Mouse (Mus musculus): ENCODE results near the gene Shmt2.

DNA sequence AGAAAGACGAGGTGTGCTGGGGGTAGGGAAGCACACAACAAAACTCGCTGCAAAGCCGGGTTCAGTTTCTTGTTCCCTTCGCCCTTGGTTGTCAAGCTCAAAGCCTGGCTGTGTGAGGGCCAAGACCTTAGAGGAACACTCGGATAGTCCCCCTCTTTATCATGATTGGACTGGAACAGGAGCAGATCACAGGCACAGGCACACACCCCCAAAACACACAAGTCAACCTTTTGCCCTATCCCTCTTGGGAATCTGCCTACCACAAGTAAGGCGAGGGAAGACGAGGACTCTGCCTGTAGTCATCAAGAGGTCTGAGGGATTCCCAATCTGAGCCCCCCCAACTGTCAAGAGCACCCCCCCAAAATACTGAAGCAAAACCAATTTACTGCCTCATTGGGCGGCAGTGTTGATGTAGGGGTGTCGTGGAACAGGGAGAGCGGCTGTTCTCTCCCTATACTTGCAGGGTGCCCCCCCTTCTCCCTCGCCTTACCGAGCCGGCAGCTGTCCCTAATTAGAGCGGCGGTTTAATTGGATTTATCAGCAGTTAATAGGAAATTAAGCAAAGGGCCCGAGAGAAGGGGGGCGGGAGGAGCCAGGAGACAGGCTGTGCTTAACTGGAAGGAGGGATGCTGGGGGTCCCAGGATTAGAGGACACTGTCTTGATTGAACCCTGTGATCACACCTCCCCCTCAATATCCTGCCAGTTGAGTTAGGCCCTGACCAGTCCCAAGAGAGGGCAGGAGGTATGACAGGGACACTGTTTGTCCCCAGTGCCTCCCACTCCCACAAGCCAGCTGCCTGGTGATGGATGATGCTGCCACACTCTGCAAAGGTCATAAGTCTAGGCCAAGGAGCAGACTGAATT, 12.2 kb downstream of the Shmt2 start:
- TF ChIP-seq CTCF (IDR thresholded peaks at IDR 0.05; ENCODE audit: extremely low read depth, insufficient read depth, insufficient read length, insufficient replicate concordance) = no peak
- no peak for TF ChIP-seq POLR2A (IDR thresholded peaks at IDR 0.05; ENCODE audit: low read depth, low read length)

Measured in spleen, adult 2 months (tissue).